Mouse (Mus musculus) liver, embryonic 14.5 days (tissue): ENCODE results near the gene Emc7.

ENCODE experiments used
- CTCF ChIP-seq: IDR thresholded peaks from 2 replicates; pipeline ENCODE4 v1.5.1; 2016; ENCODE audit warnings: antibody characterized with exemption, low read depth, control low read depth
- EP300 ChIP-seq: IDR thresholded peaks from 2 replicates; pipeline ENCODE4 v1.6.1; 2016; ENCODE audit warnings: antibody characterized with exemption, low read depth

DNA sequence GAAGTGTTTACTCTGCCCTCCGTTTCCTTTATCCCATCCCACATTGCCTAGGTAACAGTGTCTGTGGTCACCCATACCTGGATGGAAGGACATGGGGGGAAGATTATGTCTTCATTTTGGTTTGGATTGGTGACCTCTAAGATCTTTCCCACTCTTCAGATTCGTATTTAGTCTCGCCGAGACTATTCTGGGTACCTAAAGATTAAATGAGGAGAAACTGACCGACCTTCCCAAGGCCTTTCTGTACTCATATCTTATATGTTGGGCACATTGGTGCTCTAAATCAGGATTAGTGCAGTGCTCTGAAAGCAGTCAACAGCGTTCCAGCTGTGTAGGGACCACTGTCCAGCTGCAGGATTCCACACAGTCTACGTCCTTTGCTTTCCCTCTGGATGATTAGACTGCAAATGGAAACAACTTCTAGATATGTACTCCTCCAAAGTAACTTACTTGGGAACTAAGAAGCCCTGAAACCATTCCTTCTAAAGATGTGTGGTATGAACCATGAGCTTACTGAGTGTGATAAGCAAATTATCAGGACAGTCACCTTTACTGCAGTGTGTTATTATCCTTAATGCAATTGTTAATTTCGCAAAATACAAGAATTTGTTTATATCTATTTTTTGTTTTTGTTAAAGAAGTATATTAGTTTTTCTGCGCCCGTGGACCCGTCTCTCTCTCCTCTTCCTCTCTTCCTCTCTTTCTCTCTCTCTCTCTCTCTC, 38.9 kb downstream of the Emc7 start:
- TF ChIP-seq EP300, result no peak; the same call in 1 of the 2 replicates
- no peak for TF ChIP-seq CTCF
